Mouse (Mus musculus): Measurements from ENCODE around the gene Magi2. TPM values are rescaled to one million over a fixed set of nuclear protein-coding genes. Genes with fewer than 3 reads are reported as not detected.

Gene Magi2
- polyA plus RNA-seq, 1 experiment from 2014 or later = 6.8 TPM

- Histone ChIP-seq H3K9ac (no peak overlapping the region), H3K27ac (no peak overlapping the region), H3K4me2 (replicated peaks) (no peak overlapping the region), H3K4me1 (no peaks in the 10 kb centered on the region), H3K36me3 (no peaks in the 10 kb centered on the region), H3K27me3 (no peaks in the 10 kb centered on the region), H3K9me3 (no peaks in the 10 kb centered on the region), H3K4me3 (no peak overlapping the region)
- ATAC-seq (ENCODE audit: low FRiP score, low read depth) = no peak
- WGBS = 98% methylated on average over 1 of the region's 1 CpGs
Measured at GRCm38 (mm10) chr5:19611788-19612187, 385.0 kb downstream of the Magi2 start.

GRCm38 (mm10) chr5:19621678-19622077 is 394.8 kb downstream of the Magi2 start:
- ATAC-seq (ENCODE audit: low FRiP score, low read depth) = no peak
- Histone ChIP-seq H3K9me3 (no peaks in the 10 kb centered on the region), H3K9ac (no peak overlapping the region), H3K4me1 (no peaks in the 10 kb centered on the region), H3K36me3 (no peaks in the 10 kb centered on the region), H3K27ac (no peak overlapping the region), H3K27me3 (no peaks in the 10 kb centered on the region), H3K4me2 (replicated peaks) (no peak overlapping the region), H3K4me3 (no peak overlapping the region)
- WGBS = 81% methylated on average over 5 of the region's 5 CpGs

DNA sequence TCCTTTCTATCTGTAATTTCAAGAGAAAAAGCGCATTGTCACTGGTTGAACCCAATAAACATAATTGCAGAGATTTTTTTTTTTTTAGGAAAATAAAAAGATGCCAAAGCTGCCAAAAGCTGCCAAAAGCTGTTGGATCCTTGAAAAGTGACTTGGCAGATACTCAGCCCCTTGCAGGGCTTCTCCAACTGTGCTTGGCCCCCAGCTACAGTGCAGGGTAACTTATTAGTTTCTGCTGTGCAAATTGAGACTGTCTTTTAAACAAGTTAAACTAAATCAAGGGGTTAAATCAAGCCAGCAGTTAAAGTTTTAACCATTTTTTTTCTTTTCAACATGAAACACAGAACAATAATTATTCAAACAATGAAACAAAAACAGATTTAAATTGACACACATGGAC is 407.1 kb downstream of the Magi2 start:
- no peak for ATAC-seq (ENCODE audit: low FRiP score, low read depth)
- Histone ChIP-seq H3K27me3 (no peaks in the 10 kb centered on the region), H3K9me3 (no peaks in the 10 kb centered on the region), H3K9ac (no peak overlapping the region), H3K4me3 (no peak overlapping the region), H3K4me2 (replicated peaks) (no peak overlapping the region), H3K36me3 (no peaks in the 10 kb centered on the region), H3K27ac (no peak overlapping the region), H3K4me1 (no peaks in the 10 kb centered on the region)
- WGBS = 98% methylated on average over 1 of the region's 1 CpGs

- H3K9ac ChIP-seq = no peak overlapping the region
- ATAC-seq (ENCODE audit: low FRiP score, low read depth) = no peak
- H3K36me3 ChIP-seq = no peaks in the 10 kb centered on the region
- no peak overlapping the region for H3K4me3 ChIP-seq
- H3K27ac ChIP-seq = no peak overlapping the region
- no peak overlapping the region for H3K4me2 ChIP-seq (replicated peaks)
- H3K27me3 ChIP-seq = no peaks in the 10 kb centered on the region
- no peaks in the 10 kb centered on the region for H3K9me3 ChIP-seq
- 62% methylated on average over 2 of the region's 2 CpGs for WGBS
- H3K4me1 ChIP-seq = no peaks in the 10 kb centered on the region
Measured at GRCm38 (mm10) chr5:19637789-19638188, 411.0 kb downstream of the Magi2 start.

- Histone ChIP-seq H3K4me2 (replicated peaks) (no peak overlapping the region), H3K9ac (no peak overlapping the region), H3K36me3 (no peaks in the 10 kb centered on the region), H3K27ac (no peak overlapping the region), H3K27me3 (no peaks in the 10 kb centered on the region), H3K9me3 (no peaks in the 10 kb centered on the region), H3K4me3 (no peak overlapping the region), H3K4me1 (no peaks in the 10 kb centered on the region)
- ATAC-seq (ENCODE audit: low FRiP score, low read depth) = no peak
- WGBS = 79% methylated on average over 1 of the region's 1 CpGs
Measured at GRCm38 (mm10) chr5:19655986-19656385, 429.1 kb downstream of the Magi2 start.

GRCm38 (mm10) chr5:19666416-19666815 is 439.6 kb downstream of the Magi2 start:
- H3K9me3 ChIP-seq = no peaks in the 10 kb centered on the region
- no peaks in the 10 kb centered on the region for H3K4me1 ChIP-seq
- H3K4me3 ChIP-seq = no peak overlapping the region
- H3K36me3 ChIP-seq = no peaks in the 10 kb centered on the region
- H3K4me2 ChIP-seq (replicated peaks) = no peak overlapping the region
- WGBS = 82% methylated on average over 5 of the region's 5 CpGs
- H3K27ac ChIP-seq = no peak overlapping the region
- no peak for ATAC-seq (ENCODE audit: low FRiP score, low read depth)
- no peak overlapping the region for H3K9ac ChIP-seq
- H3K27me3 ChIP-seq = no peaks in the 10 kb centered on the region

DNA sequence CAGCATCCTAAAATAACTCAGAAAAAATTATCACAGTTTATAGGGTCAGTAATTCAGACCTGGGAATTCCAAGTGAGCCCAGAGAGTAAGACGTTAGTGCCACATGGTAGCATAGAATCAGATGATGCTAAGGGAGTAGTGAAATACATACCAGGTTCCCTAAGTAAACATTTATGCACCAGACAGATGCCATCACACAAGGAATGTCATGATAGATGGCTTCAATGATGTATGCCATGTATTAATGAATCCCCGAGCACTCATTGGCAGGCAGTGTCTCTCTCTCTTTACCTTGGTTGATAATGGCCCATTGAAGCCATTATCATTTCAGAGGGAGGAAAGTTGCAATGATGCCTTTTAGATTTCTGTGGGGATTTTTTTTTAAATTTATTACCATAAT is 490.5 kb downstream of the Magi2 start:
- no peak for ATAC-seq (ENCODE audit: low FRiP score, low read depth)
- H3K9me3 ChIP-seq = no peaks in the 10 kb centered on the region

GRCm38 (mm10) chr5:19726277-19726676 is 499.4 kb downstream of the Magi2 start:
- H3K9ac ChIP-seq = no peak overlapping the region
- no peaks in the 10 kb centered on the region for H3K27me3 ChIP-seq
- ATAC-seq (ENCODE audit: low FRiP score, low read depth) = peak; percentile 69; the same call in 1 of the 2 replicates
- peaks cover 5% of the 10 kb centered on the region; the same call in 1 of the 2 replicates for H3K9me3 ChIP-seq
- H3K27ac ChIP-seq = no peak overlapping the region
- H3K4me2 ChIP-seq (replicated peaks) = no peak overlapping the region
- H3K4me1 ChIP-seq = no peaks in the 10 kb centered on the region
- H3K36me3 ChIP-seq = no peaks in the 10 kb centered on the region
- no peak overlapping the region for H3K4me3 ChIP-seq

More for the DNA sequence above, 490.5 kb downstream of the Magi2 start:
- H3K4me3 ChIP-seq = no peak overlapping the region
- no peak overlapping the region for H3K4me2 ChIP-seq (replicated peaks)
- no peaks in the 10 kb centered on the region for H3K4me1 ChIP-seq
- WGBS = 90% methylated on average over 2 of the region's 2 CpGs
- H3K27ac ChIP-seq = no peak overlapping the region
- H3K36me3 ChIP-seq = no peaks in the 10 kb centered on the region
- no peak overlapping the region for H3K9ac ChIP-seq
- H3K27me3 ChIP-seq = no peaks in the 10 kb centered on the region

- H3K4me1 ChIP-seq = no peaks in the 10 kb centered on the region
- ATAC-seq (ENCODE audit: low FRiP score, low read depth) = no peak
- H3K36me3 ChIP-seq = no peaks in the 10 kb centered on the region
- H3K9ac ChIP-seq = no peak overlapping the region
- H3K4me2 ChIP-seq (replicated peaks) = no peak overlapping the region
- H3K27me3 ChIP-seq = no peaks in the 10 kb centered on the region
- H3K9me3 ChIP-seq = no peaks in the 10 kb centered on the region
- 87% methylated on average over 2 of the region's 2 CpGs for WGBS
- H3K4me3 ChIP-seq = no peak overlapping the region
- H3K27ac ChIP-seq = no peak overlapping the region
Measured at GRCm38 (mm10) chr5:19745376-19745775, 518.5 kb downstream of the Magi2 start.

DNA sequence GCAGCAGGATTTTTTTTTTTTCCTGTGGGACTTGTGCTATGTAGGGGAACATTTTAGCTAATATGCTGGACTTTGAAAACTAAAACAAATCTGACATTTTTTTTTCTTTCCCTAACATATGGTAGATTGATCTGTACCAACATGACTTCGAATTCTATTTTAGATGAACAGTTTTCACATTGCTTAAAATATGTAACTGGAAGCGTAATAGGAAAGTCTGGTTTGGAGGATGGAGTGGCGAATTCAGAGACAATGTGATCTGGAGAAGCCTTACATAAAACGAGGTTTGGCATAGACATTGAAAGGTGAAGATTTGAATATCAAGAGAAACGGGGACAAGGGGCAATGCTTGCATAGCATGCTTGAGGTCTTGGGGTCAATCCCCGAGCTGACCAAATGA is 519.1 kb downstream of the Magi2 start:
- WGBS = 70% methylated on average over 6 of the region's 6 CpGs
- Histone ChIP-seq H3K4me1 (no peaks in the 10 kb centered on the region), H3K27ac (no peak overlapping the region), H3K36me3 (no peaks in the 10 kb centered on the region), H3K27me3 (no peaks in the 10 kb centered on the region), H3K9ac (no peak overlapping the region), H3K9me3 (no peaks in the 10 kb centered on the region), H3K4me3 (no peak overlapping the region), H3K4me2 (replicated peaks) (no peak overlapping the region)
- no peak for ATAC-seq (ENCODE audit: low FRiP score, low read depth)

DNA sequence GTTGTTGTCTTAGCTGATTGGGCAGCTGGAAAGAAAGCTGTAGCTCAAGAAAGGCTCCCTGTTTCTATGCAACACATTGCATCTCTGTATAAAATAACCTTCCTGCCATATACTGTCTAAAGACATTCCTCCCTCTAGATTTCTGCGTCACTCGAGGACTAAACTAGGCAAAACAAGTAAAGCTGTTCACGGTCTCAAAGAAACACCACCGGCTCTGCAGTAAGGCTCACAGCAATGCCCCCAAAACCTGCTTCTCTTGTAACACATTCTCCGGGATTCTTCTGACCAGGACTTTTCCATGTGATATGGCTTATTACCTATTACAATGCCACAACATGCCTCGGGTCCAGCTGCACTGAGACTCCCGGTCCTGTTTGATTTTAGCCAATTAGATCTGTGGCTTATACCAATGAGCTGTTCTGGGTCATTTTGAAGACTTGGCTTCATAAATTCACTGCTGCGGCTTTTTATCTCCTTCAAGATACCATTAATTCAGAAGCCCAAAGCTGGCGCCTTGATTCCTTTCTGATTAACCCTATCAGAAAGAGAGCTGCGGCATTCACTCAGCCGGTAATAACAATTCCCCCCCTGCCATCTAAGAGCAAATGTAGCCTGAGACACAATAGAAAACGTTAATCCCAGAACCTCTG is 520.2 kb downstream of the Magi2 start:
- Histone ChIP-seq H3K9ac (no peak overlapping the region), H3K4me2 (replicated peaks) (no peak overlapping the region), H3K4me1 (no peaks in the 10 kb centered on the region), H3K27ac (no peak overlapping the region), H3K36me3 (no peaks in the 10 kb centered on the region), H3K9me3 (no peaks in the 10 kb centered on the region), H3K4me3 (no peak overlapping the region), H3K27me3 (no peaks in the 10 kb centered on the region)
- ATAC-seq (ENCODE audit: low FRiP score, low read depth) = no peak
- WGBS = 63% methylated on average over 12 of the region's 12 CpGs

GRCm38 (mm10) chr5:19747631-19748030 is 520.8 kb downstream of the Magi2 start:
- H3K9me3 ChIP-seq = no peaks in the 10 kb centered on the region
- H3K4me2 ChIP-seq (replicated peaks) = no peak overlapping the region
- ATAC-seq (ENCODE audit: low FRiP score, low read depth) = no peak
- no peaks in the 10 kb centered on the region for H3K4me1 ChIP-seq
- H3K9ac ChIP-seq = no peak overlapping the region
- 82% methylated on average over 3 of the region's 3 CpGs for WGBS
- H3K27me3 ChIP-seq = no peaks in the 10 kb centered on the region
- H3K27ac ChIP-seq = no peak overlapping the region
- no peaks in the 10 kb centered on the region for H3K36me3 ChIP-seq
- H3K4me3 ChIP-seq = no peak overlapping the region

- ATAC-seq (ENCODE audit: low FRiP score, low read depth) = no peak
- no peak overlapping the region for H3K9ac ChIP-seq
- no peaks in the 10 kb centered on the region for H3K36me3 ChIP-seq
- no peaks in the 10 kb centered on the region for H3K9me3 ChIP-seq
- H3K4me3 ChIP-seq = no peak overlapping the region
- no peak overlapping the region for H3K4me2 ChIP-seq (replicated peaks)
- WGBS = 93% methylated on average over 1 of the region's 1 CpGs
- H3K4me1 ChIP-seq = no peaks in the 10 kb centered on the region
- H3K27me3 ChIP-seq = no peaks in the 10 kb centered on the region
- no peak overlapping the region for H3K27ac ChIP-seq
Measured at GRCm38 (mm10) chr5:19779224-19779623, 552.4 kb downstream of the Magi2 start.

All from limb, embryonic 13.5 days (tissue).